Mouse (Mus musculus) thymus, adult 2 months (tissue): ENCODE measurements around the gene Myo9b.

ENCODE experiments used
- CTCF ChIP-seq: fragments of 200-500 bp; IDR thresholded peaks from 2 replicates; pipeline ENCODE4 v1.5.1; 2012; ENCODE audit warnings: mild to moderate bottlenecking, control low read depth, low read length, moderate library complexity, borderline replicate concordance; ENCODE audit not compliant: control insufficient read depth, poor library complexity, insufficient read depth; ENCODE audit errors: extremely low read depth
- POLR2A ChIP-seq: fragments of 200-500 bp; IDR thresholded peaks from 2 replicates; pipeline ENCODE4 v1.6.1; 2012; ENCODE audit warnings: mild to moderate bottlenecking, low read length, control low read depth, moderate library complexity; ENCODE audit not compliant: control insufficient read depth, poor library complexity, insufficient read depth; ENCODE audit errors: extremely low read depth

DNA sequence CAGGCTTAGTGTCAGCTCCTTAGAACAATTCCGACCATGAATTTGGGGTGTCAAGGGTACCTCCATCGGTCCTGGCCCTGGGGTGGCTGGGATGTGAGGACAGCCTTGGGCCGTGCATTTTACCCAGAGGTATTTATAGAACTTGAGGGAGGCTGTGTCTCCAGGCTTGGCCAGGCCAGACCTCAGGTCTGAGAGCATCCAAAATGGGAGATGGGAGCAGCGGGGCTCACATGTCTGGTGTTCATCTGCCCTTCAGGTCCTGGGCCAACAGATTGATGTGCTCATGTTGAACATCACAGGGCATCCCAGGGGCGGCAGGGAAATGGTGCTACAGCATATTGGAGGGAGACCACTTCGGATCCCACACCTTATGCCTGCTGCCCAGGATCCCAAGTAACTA, 18.8 kb downstream of the Myo9b start:
- TF ChIP-seq POLR2A, result no peak
- TF ChIP-seq CTCF, result no peak
